Mouse (Mus musculus): ENCODE measurements at regions not wholly inside any gene's neighbourhood (a gene's known extent, or its start where the extent isn't known, plus 50 kb on each side); places are given as distances from the start of the nearest gene placed in this dataset.

- no peak for DNase-seq (ENCODE audit: inconsistent ontology term)
Observed at GRCm38 (mm10) chr16:47754671-47755070, 528.9 kb upstream of the Dppa4 start.

- no peak for DNase-seq (ENCODE audit: inconsistent ontology term)
Observed at GRCm38 (mm10) chr16:47758296-47758695, 525.2 kb upstream of the Dppa4 start.

GRCm38 (mm10) chr16:47765742-47766141 lies 517.8 kb upstream of the Dppa4 start:
- no peak for DNase-seq (ENCODE audit: inconsistent ontology term)

- DNase-seq (ENCODE audit: inconsistent ontology term), result no peak
Observed at GRCm38 (mm10) chr16:47788515-47788914, 495.0 kb upstream of the Dppa4 start.

- no peak for DNase-seq (ENCODE audit: inconsistent ontology term)
Observed at GRCm38 (mm10) chr16:47790666-47791065, 492.9 kb upstream of the Dppa4 start.

- no peak for DNase-seq (ENCODE audit: inconsistent ontology term)
Observed at GRCm38 (mm10) chr16:47791456-47791855, 492.1 kb upstream of the Dppa4 start.

- DNase-seq (ENCODE audit: inconsistent ontology term), result no peak
Observed at GRCm38 (mm10) chr16:47798838-47799237, 484.7 kb upstream of the Dppa4 start.

- peak; percentile 2 for DNase-seq (ENCODE audit: inconsistent ontology term)
Observed at GRCm38 (mm10) chr16:47843169-47843568, 440.4 kb upstream of the Dppa4 start.

- DNase-seq (ENCODE audit: inconsistent ontology term), result no peak
Observed at GRCm38 (mm10) chr16:47851631-47852030, 431.9 kb upstream of the Dppa4 start.

GRCm38 (mm10) chr16:47859840-47860239 lies 423.7 kb upstream of the Dppa4 start:
- DNase-seq (ENCODE audit: inconsistent ontology term), result no peak

GRCm38 (mm10) chr16:47875258-47875657 lies 408.3 kb upstream of the Dppa4 start:
- DNase-seq (ENCODE audit: inconsistent ontology term), result no peak

- DNase-seq (ENCODE audit: inconsistent ontology term), result peak; percentile 5
Observed at GRCm38 (mm10) chr16:47883476-47883875, 400.1 kb upstream of the Dppa4 start.

- no peak for DNase-seq (ENCODE audit: inconsistent ontology term)
Observed at GRCm38 (mm10) chr16:47887019-47887418, 396.5 kb upstream of the Dppa4 start.

GRCm38 (mm10) chr16:47900785-47901184 lies 382.7 kb upstream of the Dppa4 start:
- DNase-seq (ENCODE audit: inconsistent ontology term), result no peak

GRCm38 (mm10) chr16:47938000-47938399 lies 345.5 kb upstream of the Dppa4 start:
- DNase-seq (ENCODE audit: inconsistent ontology term), result no peak

All from Muller cell, postnatal 12 days (primary cell).